Mouse (Mus musculus): ENCODE data around the gene Cbl.

DNA sequence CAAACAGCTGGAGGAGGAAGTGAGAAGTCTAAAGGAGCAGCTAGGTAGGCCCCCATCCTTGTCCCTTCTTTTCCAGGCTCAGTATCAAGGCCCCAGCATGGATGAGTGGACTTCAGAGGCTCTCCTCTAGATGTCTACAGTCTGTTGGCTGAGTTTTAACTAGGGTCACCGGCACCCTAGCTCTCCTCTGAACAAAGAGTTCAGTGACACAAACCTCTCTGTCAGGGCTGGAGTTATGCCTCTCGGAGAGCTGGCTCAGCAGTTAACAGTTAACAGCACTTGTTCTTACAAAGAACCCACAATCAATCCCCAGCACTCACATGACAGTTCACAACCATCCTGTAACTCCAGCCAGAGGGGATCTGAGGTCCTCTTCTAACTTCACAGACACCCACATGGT lies 9.8 kb upstream of the Cbl start:
- TF ChIP-seq CTCF (IDR thresholded peaks at IDR 0.05; ENCODE audit: borderline replicate concordance, extremely low read depth, insufficient read depth, insufficient read length) (no peak), POLR2A (IDR thresholded peaks at IDR 0.05; ENCODE audit: borderline replicate concordance, extremely low read depth, insufficient read depth, insufficient read length, poor library complexity, severe bottlenecking) (no peak)
